Mouse (Mus musculus) gastrocnemius, postnatal 14 days (tissue): ENCODE measurements around the gene Map1lc3b. TPM values are rescaled to one million over a fixed set of nuclear protein-coding genes. Genes with fewer than 3 reads are reported as not detected.

Experiments
- DNase-seq: peaks from one replicate; pipeline ENCODE4 v3.0.0; 2021; ENCODE audit warnings: mixed read lengths
- intact Hi-C: fragments of 180-260 bp; cut with DNase I; formaldehyde crosslinking; loops from one replicate; pipeline ENCODE4 v1.15.1; 2025; ENCODE audit warnings: low total_unique reads
- total RNA-seq, 2 experiments: library from RNA; stranded (reverse); gene quantifications; 2 replicates each; pipeline ENCODE4 v1.2.3; 2021

Gene Map1lc3b
- total RNA-seq, 2 experiments from 2014 or later: 102 to 136 TPM

GRCm38 (mm10) chr8:121647511-121648215, 57.5 kb downstream of the Map1lc3b start:
- DNase-seq: no peak

More at GRCm38 (mm10) chr8:121647511-121648215, 57.5 kb downstream of the Map1lc3b start:
- intact Hi-C loops: no loop called here

Other genes starting within 250 kb of the Map1lc3b start
- gene 1700018B08Rik, start 46.0 kb upstream of the Map1lc3b start, total RNA-seq: not detected
- 10 to 100 TPM; 75.2 to 89.8 TPM for gene Fbxo31, start 11.6 kb upstream of the Map1lc3b start, total RNA-seq
- 10 to 100 TPM; 19.8 to 20.4 TPM for gene Zcchc14, start 62.5 kb downstream of the Map1lc3b start, total RNA-seq
- under 1 TPM in 1 of 2 experiments, not detected in 1; 0.09 TPM for gene Jph3, start 139.3 kb downstream of the Map1lc3b start, total RNA-seq
- gene Klhdc4, start 239.2 kb downstream of the Map1lc3b start, total RNA-seq: 1 to 10 TPM; 8.1 to 9.7 TPM